Mouse (Mus musculus) liver (tissue): ENCODE measurements around the gene Osm.

Source experiments
- DNase-seq: peaks from one replicate; pipeline ENCODE4 v3.0.0-alpha.2; 2020; ENCODE audit warnings: mixed read lengths

The Osm gene

GRCm38 (mm10) chr11:4235665-4236545 lies at the start of gene Osm:
Gene Osm, plus strand, starts transcription at chr11:4236420.
- DNase-seq, result peak; percentile 57

DNA sequence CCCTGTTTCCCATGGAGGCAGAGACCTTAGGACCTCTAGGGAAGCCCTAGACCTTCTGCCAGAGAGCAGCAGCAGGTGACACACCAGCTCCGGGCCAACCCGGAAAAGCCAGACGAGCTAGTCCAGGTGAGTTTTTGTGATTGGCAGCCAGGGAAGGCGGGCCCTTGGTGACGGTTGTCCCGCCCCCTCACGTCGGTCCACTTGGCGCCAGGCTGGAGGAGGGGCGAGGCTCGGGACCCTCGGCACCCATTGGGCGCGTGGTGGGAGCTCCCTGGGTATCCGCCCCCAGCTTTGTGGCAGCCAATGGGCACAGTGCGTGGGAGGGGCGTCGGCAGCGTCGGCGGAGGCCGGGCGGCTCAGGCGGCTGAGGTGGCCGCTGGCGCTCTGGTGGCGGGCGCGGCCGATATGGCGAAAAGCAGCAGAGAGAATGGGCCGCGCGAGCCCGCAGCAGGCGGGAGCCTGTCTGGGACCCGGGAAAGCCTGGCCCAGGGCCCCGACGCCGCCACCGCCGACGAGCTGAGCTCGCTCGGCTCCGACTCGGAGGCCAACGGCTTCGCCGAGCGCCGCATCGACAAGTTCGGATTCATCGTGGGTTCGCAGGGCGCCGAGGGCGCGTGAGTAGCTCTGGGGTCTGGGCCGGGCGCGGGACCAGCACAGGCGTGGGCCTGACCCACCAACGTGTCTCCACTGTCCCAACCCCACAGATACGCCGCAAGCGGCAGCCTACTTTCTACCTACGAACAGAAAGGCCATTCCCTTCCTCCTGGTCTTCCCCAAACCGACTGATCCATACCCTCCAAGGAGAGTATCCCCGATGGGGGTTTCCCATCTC lies 49.5 kb upstream of the Osm start, which contains the start of gene Tbc1d10a:
Gene Tbc1d10a, plus strand, starts transcription at position 304 of the 832 bp plus-strand sequence.
- peak; percentile 99 for DNase-seq

DNA sequence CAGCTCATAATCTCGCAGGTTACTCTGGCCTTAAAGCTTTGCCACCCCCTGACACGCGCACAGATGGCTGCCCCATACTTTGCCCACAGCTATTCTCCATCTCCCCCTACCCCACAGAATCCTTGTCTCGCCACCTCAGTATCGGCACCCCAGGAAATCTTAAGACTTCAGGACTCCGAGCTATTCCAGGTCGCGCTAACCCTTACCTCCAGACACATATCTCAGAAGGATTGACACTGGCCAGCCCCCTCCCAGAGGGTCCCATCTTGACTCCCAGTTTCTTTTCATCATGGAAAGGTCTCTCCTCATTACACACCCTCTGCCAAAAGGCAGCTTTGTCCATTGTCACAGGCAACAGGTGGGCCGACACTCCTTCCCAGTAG lies 48.9 kb upstream of the Osm start:
- no peak for DNase-seq

- no peak for DNase-seq
Observed at GRCm38 (mm10) chr11:4189182-4189581, 47.0 kb upstream of the Osm start.

- DNase-seq, result no peak
Observed at GRCm38 (mm10) chr11:4190677-4191076, 45.5 kb upstream of the Osm start.

GRCm38 (mm10) chr11:4192757-4193156 lies 43.5 kb upstream of the Osm start:
- DNase-seq, result no peak

DNA sequence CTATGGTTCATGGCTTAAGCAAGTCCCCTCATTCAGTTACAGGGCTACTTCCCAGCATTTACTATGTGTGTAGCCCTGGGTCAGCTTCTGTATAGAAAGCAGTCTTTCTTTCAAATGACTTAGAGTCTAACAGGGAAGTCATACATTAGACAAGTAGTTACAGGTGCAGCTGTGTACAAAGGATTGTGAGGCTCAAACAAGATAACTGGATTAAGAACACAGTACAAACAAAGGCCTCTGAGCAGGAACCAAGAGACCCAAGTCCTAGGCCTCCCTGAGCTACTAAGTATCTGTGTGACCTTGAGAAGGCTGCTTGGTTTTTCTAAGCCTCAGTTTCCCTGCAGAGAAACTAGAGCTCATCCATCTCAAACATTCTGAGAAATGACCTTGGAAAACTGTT lies 42.8 kb upstream of the Osm start:
- DNase-seq, result no peak

DNA sequence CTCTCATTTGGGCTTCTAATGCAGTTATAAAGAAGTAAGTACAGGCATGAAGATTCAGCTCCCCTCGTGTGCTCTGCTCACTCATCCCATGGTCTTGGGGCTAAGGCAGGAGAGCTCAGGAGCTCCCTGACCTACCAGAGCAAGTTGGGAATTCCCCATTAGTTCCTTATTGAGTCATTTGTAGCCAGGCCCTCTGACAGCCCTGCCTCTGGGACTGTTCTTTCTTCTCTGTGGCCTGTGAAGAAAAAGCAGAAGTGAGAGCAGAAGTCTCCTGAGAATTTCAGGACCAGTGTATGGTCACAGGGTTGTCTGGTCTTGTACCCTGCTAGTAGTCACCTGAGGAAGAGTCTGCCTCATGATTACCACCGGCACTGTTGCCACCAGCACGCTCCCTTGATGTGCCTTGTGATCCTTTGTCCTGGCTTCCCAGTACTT lies 40.6 kb upstream of the Osm start:
- no peak for DNase-seq

DNA sequence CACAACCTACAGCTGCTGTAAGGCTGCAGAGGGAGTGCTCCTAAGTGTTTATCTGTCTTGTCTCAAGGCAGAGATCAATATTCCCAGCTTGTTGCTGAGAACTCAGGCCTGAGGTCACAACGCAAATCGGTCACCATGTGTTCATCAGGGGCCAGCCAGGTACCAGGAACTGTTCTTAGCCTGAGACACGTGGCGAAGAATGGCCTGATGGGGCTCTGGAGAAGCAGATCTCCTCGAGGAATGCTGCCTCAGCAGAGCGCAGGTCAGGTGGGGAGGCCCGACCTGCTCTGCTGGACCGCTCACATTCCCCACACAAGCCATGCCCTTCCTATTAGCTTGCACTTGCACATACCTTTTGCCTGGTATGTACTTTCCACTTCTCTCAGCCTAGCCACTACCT lies 39.6 kb upstream of the Osm start:
- no peak for DNase-seq

GRCm38 (mm10) chr11:4197691-4198090 lies 38.5 kb upstream of the Osm start:
- DNase-seq, result no peak

DNA sequence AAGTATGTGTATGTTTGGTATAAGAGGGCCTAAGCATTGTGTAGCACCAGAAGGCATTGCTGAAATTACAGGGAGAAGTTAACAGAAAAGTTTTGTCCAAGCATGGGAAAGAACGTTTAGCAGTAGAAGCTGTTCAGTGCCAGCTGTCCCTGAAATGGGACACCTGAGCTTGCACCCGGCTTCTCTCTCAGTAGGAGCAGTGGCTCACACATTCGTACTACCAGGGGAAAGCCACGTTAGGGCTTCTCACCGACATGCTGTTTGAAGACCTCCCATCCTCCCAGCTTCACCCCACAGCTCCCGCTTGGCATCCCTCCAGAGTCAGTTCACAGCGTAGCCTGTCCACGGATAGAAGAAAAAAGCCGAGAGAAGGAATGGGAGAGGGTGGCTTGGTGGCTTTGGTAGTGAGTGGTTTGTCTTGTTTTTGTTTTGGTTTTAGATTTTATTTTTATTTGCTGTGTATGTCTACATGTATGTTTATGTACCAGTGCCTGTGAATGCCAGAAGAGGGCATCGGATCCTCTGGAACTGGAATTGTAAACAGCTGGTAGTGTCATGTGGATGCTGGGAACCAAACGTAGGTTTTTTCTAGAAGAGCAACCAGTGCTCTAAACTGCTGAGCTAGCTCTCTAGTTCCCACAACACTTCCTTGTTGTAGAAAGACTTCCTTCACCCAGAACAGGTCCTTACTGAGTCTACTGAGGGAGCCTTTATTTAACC lies 34.1 kb upstream of the Osm start:
- DNase-seq, result no peak

GRCm38 (mm10) chr11:4202995-4203704 lies 33.1 kb upstream of the Osm start:
- no peak for DNase-seq

GRCm38 (mm10) chr11:4203705-4204074 lies 32.5 kb upstream of the Osm start:
- no peak for DNase-seq

- DNase-seq, result no peak
Observed at GRCm38 (mm10) chr11:4205097-4205655, 31.0 kb upstream of the Osm start.

DNA sequence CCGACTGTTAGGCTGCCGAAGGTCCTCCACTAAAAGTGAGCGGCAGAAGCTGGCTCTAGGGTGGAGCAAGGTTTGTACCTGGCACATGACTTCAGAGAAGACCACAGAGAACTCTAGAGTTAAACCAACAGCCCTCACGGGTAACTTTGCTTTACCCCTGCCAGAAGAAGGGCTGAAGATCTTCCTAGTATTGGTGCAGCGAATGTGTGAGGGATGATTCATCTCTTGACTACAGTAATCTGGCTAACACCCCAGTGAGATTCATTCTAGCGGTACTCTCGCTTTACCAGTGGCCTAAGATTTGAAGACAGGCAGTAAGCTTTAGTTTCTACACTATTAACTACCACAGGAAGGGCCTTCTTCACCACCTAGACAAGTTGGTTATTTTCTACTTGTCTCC lies 30.3 kb upstream of the Osm start:
- DNase-seq, result no peak

DNA sequence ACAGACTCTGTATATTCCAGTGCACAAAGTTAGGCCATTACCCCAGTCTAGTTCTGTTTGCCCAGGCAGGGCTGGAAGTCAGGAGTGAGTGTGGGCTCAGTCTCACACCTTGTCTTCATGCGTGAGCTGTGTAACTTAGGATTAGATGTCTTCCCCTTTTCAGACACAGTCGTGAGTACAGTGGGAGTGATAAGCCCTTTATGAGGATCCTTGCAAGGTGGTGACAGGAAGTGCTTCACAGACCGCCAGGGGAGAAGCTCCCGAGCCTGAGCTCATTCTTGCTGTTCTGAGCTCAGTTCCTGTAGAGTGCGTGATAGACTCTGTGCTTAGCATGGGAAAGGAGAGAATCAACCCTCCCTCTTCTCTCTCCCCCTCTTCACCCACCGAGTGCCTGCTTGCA lies 29.7 kb upstream of the Osm start:
- no peak for DNase-seq

GRCm38 (mm10) chr11:4207655-4208054 lies 28.6 kb upstream of the Osm start:
- DNase-seq, result no peak

GRCm38 (mm10) chr11:4209556-4209955 lies 26.7 kb upstream of the Osm start:
- DNase-seq, result no peak

DNA sequence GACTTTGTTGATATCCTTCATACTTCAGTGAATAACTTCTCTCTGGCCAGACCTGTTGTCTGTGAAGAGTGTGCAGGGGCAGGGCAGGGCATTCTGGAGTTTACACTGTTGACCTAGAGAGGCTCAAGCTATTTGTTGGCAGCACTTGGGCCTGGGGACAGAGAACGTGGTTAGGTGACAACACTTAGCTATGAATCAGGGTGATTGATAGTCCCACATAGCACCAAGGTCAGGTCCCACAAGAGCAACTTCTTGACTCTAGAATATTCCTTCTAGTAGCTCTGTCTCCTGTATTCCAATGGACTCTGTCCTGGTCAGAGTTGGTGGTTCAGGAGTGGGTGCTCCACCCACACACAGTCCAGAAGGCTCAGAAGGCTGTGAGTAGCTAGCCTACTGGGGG lies 25.4 kb upstream of the Osm start:
- no peak for DNase-seq

GRCm38 (mm10) chr11:4213107-4213506 lies 23.1 kb upstream of the Osm start:
- no peak for DNase-seq

GRCm38 (mm10) chr11:4214572-4214971 lies 21.6 kb upstream of the Osm start:
- DNase-seq, result no peak

DNA sequence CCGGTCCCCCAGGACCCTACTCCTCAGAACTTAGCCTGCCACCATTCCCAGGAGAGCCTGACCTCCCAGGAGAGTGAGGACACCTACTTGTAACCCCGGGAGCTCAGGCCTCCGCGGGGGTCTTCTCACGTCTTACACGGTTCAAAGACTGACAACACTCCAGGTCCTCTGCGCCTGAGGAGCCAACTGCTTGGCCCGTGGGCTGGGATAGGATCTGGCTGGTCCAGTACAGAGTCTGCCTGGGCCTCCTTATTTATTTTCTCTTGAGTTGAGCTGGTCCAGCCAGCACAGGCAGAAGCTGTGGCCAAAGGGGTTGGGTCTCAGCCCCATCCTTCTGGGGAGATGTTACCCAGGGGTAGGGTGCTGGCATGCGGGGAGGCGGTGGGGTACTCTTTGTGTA lies 21.2 kb upstream of the Osm start:
- no peak for DNase-seq
